Mouse (Mus musculus) G1E (cell line): ENCODE measurements around the gene Gm20403.

ENCODE experiments used
- CTCF ChIP-seq: IDR thresholded peaks from 2 replicates; pipeline ENCODE4 v1.5.1; 2012; ENCODE audit warnings: low read depth, low read length, inconsistent platforms, mixed read lengths
- GATA1 ChIP-seq: IDR thresholded peaks from 2 replicates; pipeline ENCODE4 v1.6.1; 2012; ENCODE audit warnings: borderline replicate concordance, low read length, inconsistent platforms, mixed read lengths
- POLR2AphosphoS5 ChIP-seq: IDR thresholded peaks from 2 replicates; pipeline ENCODE4 v1.6.1; 2012; ENCODE audit warnings: low read depth, low read length, inconsistent platforms; ENCODE audit not compliant: insufficient replicate concordance
- TAL1 ChIP-seq: conservative IDR thresholded peaks from 2 replicates; pipeline ENCODE4 v1.6.1; 2012; ENCODE audit warnings: low read depth, low read length, inconsistent platforms, mixed read lengths

DNA sequence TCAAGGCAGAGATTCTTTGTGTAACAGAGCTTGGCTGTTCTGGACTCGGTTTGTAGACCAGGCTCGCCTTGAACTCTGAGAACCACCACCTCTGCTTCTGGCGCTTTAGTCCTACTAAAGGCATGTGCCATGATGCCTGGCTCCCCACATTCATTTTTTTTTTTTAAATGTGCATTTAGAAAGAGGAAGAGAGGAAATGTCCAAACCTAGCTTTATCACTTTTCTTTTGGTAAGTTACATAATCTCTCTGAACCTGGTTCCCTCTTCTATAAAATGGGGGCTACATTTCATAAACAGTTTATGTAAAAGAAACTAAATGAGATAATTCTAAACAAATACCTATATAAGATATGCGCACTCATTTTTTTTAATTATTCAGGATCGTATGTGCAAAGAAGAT is 5.4 kb downstream of the Gm20403 start:
- TF ChIP-seq CTCF (no peak), GATA1 (no peak), TAL1 (no peak), POLR2AphosphoS5 (no peak)
